Mouse (Mus musculus): ENCODE data around the gene Adgrl3. TPM values are rescaled to one million over a fixed set of nuclear protein-coding genes. Genes with fewer than 3 reads are reported as not detected.

Adgrl3 gene
- total RNA-seq, 2 experiments from 2014 or later: 11.8 to 13.1 TPM

GRCm38 (mm10) chr5:81566577-81566976 lies 546.6 kb downstream of the Adgrl3 start:
- DNase-seq: no peak

GRCm38 (mm10) chr5:81568743-81569142 lies 548.8 kb downstream of the Adgrl3 start:
- DNase-seq: no peak

- DNase-seq: no peak
Measured at GRCm38 (mm10) chr5:81582886-81583285, 562.9 kb downstream of the Adgrl3 start.

- no peak for DNase-seq
Measured at GRCm38 (mm10) chr5:81583425-81583824, 563.5 kb downstream of the Adgrl3 start.

GRCm38 (mm10) chr5:81584945-81585344 lies 565.0 kb downstream of the Adgrl3 start:
- DNase-seq: no peak

- DNase-seq: no peak
Measured at GRCm38 (mm10) chr5:81590005-81590694, 570.2 kb downstream of the Adgrl3 start.

- no peak for DNase-seq
Measured at GRCm38 (mm10) chr5:81591481-81591880, 571.5 kb downstream of the Adgrl3 start.

GRCm38 (mm10) chr5:81593396-81593995 lies 573.6 kb downstream of the Adgrl3 start:
- DNase-seq: no peak

- no peak for DNase-seq
Measured at GRCm38 (mm10) chr5:81598041-81598440, 578.1 kb downstream of the Adgrl3 start.

- DNase-seq: no peak
Measured at GRCm38 (mm10) chr5:81602889-81603288, 583.0 kb downstream of the Adgrl3 start.

- DNase-seq: no peak
Measured at GRCm38 (mm10) chr5:81605646-81606045, 585.7 kb downstream of the Adgrl3 start.

- DNase-seq: no peak
Measured at GRCm38 (mm10) chr5:81610223-81610622, 590.3 kb downstream of the Adgrl3 start.

- no peak for DNase-seq
Measured at GRCm38 (mm10) chr5:81614674-81615073, 594.7 kb downstream of the Adgrl3 start.

- no peak for DNase-seq
Measured at GRCm38 (mm10) chr5:81621106-81621505, 601.2 kb downstream of the Adgrl3 start.

GRCm38 (mm10) chr5:81621715-81622114 lies 601.8 kb downstream of the Adgrl3 start:
- DNase-seq: no peak

GRCm38 (mm10) chr5:81623846-81624245 lies 603.9 kb downstream of the Adgrl3 start:
- DNase-seq: no peak

- no peak for DNase-seq
Measured at GRCm38 (mm10) chr5:81636169-81636568, 616.2 kb downstream of the Adgrl3 start.

- no peak for DNase-seq
Measured at GRCm38 (mm10) chr5:81638422-81638821, 618.5 kb downstream of the Adgrl3 start.

- DNase-seq: no peak
Measured at GRCm38 (mm10) chr5:81640118-81640517, 620.2 kb downstream of the Adgrl3 start.

- no peak for DNase-seq
Measured at GRCm38 (mm10) chr5:81645557-81645956, 625.6 kb downstream of the Adgrl3 start.

- DNase-seq: no peak
Measured at GRCm38 (mm10) chr5:81653941-81654340, 634.0 kb downstream of the Adgrl3 start.

- no peak for DNase-seq
Measured at GRCm38 (mm10) chr5:81661611-81662390, 641.9 kb downstream of the Adgrl3 start.

GRCm38 (mm10) chr5:81671025-81671424 lies 651.1 kb downstream of the Adgrl3 start:
- DNase-seq: no peak

Data from heart, postnatal 4 days (tissue).